Mouse (Mus musculus): Measurements from ENCODE around the gene Akr1d1. TPM values are rescaled to one million over a fixed set of nuclear protein-coding genes. Genes with fewer than 3 reads are reported as not detected.
A peak's percentile ranks its signal among the peaks of the same experiment; 100 is the strongest.

Gene Akr1d1
- polyA plus RNA-seq, 1 experiment from 2014 or later, result not detected

DNA sequence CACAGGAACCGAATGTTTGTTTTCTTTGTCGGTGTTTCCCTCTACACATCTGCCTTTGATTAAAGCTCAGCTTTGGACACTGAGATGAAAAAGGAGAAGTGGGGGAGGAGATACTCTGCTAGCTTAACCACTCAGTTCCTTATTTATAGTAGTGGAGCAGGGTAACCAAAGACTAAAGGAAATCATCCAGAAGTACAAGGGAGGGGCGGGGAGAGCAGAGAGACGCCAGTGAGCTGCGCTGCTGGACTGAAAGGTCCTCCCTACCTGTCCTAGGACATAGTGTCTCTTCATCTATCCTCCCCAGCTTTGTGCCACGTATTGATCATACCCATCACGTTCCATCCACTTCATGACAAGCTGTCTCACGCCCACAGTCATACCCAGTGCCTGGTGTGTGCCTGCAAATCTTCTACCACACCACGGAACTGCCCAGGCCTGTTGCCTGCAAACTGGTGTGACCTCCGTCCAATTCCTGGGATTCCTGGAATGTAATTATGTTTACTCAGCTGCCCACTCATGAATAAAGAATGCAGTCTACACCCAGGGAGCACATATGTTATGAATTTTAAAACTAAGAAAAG, 87.5 kb downstream of the Akr1d1 start:
- Histone ChIP-seq H3K27ac (peak overlapping the region; percentile 50), H3K79me2 (ENCODE audit: inconsistent target) (no peaks in the 10 kb centered on the region), H3K36me3 (ENCODE audit: inconsistent target) (no peaks in the 10 kb centered on the region), H3K4me3 (ENCODE audit: inconsistent target) (no peak overlapping the region)
- 12% methylated on average over 10 of the region's 10 CpGs for WGBS (ENCODE audit: missing documents)

Other genes with a start within 250 kb of the Akr1d1 start
- gene Dgki, start 230.0 kb upstream of the Akr1d1 start, polyA plus RNA-seq (2018), result 0.07 TPM in 1 of 3 replicates, not detected in the others
- gene Creb3l2, start 88.0 kb upstream of the Akr1d1 start, polyA plus RNA-seq (2018), result 3.0 to 5.1 TPM (median 4.9 TPM) in 3 replicates